Mouse (Mus musculus) gonadal fat pad, adult 2 months (tissue): ENCODE measurements around the gene Mif. TPM values are rescaled to one million over a fixed set of nuclear protein-coding genes. Genes with fewer than 3 reads are reported as not detected.
"Not testable (repeated sequence)": the region's sequence is repeated elsewhere in the genome, so short reads cannot be mapped to it uniquely, and the experiment has no call there.

ENCODE experiments used
- DNase-seq: peaks from one replicate; pipeline ENCODE4 v3.0.0-alpha.2; 2012; ENCODE audit warnings: low read depth
- polyA plus RNA-seq: library from polyadenylated mRNA; depleted of rRNA; stranded (reverse); fragments of >200 nt; gene quantifications from 2 replicates; pipeline ENCODE4 v1.2.3, GENCODE M21; 2012; rRNA removed

Gene Mif
- 670 and 829 TPM in 2 replicates for polyA plus RNA-seq

DNA sequence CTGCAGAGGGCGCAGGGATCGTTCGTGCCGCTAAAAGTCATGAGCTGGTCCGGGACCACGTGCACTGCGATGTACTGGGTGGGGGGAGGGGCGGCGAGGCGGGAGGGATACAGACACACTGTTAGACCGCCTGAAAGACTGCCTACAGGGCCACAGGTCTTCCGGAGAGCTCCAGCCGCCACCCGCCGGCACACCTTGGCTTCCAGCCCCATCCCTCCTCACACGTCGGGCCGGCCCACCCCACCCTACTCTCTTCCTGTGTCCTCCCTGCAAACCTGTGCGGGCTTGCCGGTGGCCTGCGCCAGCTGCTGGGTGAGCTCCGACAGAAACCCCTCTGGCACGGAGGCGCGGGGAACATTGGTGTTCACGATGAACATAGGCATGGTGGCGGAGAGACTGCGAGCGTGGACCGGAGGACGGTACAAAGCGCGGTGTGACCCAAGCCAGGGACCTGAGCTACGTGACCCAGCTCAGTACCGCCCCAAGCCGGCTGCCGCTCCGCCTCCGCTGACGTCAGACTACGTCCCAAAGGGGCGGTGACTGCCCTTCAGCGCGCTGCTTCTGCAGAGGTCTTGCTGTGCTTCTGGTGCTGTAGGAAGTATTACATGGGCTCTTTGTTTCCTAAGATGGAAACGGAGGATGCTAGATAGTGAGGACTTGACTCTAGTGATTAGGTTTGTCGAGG lies at the start of gene Mif:
Mif (minus strand) TSS at position 455 of the 685 bp plus-strand sequence.
- DNase-seq: not testable (repeated sequence)

DNA sequence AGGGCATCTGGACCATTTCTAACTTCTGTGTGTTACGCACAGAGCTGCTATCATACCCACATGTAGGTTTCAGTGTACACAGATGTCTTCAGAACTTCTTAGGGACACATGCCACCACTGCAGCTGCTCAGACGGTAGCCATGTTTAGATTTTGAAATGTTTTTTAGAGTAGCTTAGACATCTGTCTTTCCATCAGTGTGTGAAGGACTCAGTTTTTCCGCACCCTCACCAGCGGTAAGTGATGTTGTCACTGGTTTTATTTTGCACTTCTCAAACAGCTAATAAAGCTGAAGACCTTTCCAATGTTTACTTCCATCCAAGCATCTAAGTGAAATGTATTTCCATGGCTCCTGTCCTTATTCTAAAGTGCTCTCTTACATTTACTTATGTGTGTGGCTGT lies 46.8 kb upstream of the Mif start:
- DNase-seq: no peak

DNA sequence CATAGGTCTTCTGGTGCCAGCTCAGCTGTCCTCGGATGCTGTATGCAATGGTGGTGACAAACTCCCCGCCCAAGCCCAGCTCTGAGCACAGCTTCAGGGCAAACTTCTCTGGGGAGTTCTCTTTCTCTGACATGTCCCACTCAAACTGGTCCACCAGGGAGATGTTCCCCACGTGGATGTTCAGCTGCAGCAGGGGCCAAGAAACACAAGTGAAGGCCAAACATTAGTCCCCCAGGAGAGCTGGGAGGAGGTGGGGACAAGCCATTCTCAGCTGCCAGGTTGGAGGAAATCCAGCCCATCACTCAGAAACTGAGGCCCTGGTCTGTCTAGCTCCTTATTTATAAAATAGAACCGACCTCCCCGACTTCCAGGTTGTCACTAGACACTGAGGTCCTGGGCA lies 44.4 kb upstream of the Mif start:
- DNase-seq: no peak

DNA sequence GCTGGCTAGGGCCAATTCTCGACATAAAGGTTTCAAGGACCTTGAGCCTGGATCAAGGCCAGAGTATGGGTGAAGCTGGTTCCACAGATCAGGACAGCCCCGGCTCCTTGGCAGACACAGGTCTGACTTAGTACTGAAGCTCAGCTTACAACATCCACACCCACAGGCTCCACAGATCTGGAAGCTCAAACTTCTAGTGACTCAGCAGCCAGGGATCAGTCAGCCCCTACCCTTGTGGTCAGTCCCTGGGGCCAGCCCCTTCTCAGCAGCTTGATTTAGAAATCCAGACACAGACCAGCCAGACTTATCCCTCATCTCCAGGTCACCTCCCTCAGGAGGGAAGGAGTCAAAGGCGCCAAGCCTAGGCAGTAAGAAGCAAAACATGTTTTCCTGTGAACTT lies 38.8 kb upstream of the Mif start:
- no peak for DNase-seq

DNA sequence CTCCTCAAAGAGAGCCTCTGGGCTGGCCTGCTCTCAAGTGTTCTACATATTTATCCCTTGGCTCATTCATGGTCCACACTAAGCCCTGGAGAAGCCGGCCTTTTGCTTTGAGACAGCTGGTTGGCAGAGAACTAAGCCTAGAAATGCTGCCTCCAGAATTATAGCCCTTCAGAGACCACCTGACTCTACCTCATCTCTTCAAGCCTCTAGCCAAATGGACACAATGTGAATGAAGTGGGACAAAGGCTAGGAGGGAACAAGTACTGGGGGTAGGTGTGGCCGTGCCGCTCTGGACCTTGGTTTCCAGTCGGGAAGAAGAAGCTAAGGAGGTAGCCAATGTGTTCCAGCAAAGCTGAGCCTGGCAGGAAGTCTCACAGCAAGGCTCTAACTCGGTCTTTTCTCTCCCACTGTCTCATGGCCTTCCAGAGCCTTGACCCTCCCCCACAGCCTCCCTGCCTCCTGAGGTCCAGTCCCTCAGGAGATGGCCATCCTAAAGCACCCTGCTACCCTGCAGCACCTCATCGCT lies 38.1 kb upstream of the Mif start:
- no peak for DNase-seq

DNA sequence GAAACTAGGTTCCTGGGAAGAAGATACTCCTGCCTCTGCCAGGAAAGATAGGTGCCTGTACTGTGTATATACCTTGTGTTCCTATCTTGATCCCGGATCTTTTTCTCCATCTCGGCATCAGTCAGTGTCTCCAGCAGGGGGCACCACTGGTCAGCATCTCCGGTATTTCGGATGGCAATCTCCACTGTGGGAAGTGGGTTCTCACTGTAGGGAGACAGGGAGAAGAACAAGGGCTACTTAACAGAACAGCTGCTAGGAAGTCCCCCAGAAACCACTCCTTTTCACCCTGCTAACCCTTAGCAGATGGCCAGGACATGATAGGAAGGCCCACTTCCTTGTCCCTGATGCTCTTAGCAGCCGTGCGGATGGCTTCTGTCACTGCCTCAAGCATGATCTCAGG lies 37.3 kb upstream of the Mif start:
- no peak for DNase-seq

DNA sequence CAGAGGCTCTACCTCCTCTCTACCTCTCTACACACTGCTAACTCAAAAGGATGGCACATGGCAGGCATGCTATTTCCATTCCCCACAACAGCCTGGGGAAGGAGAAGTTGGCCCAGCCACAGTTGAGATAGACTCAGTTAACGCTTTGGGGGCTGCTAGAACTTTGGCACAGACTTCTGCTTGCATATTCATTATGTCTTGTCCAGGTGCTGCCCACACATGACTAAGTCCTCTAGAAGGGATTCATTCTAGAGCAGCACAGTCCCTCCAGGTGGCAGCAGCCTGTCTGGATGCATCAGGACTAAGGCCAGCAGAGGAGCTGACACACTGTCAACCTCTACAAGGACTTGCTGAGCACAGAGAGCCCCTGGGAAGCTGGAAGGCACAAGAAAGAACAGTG lies 36.2 kb upstream of the Mif start:
- no peak for DNase-seq

DNA sequence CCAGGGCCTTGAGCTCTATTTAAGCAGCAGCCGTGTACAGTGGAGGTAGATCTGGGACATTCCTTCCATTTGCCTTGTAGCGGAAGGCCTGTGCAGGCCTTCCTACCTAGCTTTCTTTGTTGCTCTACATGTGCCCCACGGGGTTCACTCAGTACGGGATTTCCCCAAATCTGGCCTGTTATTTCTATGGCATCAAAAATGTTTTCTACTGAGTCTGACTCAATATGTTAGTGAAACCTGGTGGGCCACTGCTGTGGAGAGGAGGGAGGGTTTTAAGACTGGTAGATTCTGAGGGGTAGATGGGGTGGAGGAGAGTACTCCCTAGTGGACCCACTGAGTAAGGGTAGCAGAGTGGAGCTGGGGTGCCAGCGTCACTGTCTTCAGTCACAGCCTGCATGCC lies 35.7 kb upstream of the Mif start:
- no peak for DNase-seq

DNA sequence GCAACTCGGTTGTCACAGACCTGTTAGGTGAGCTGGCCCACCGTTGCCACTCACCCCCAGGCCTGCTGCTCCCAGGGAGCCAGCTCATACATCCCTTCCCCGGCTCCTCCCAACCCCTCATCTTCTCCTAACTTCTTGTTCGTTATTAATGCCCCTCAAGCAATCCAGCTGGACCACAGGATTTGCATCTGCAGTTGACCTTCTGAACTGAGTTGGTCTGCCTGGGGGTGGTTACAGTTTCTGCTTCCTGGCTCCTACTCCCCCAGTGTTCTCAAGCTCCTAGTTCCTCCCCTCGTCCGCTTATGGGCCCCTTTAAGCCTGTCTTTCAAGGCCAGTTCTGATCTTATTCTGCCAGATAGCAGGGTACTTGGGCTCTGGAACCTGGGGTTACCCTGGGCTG lies 34.6 kb upstream of the Mif start:
- no peak for DNase-seq

DNA sequence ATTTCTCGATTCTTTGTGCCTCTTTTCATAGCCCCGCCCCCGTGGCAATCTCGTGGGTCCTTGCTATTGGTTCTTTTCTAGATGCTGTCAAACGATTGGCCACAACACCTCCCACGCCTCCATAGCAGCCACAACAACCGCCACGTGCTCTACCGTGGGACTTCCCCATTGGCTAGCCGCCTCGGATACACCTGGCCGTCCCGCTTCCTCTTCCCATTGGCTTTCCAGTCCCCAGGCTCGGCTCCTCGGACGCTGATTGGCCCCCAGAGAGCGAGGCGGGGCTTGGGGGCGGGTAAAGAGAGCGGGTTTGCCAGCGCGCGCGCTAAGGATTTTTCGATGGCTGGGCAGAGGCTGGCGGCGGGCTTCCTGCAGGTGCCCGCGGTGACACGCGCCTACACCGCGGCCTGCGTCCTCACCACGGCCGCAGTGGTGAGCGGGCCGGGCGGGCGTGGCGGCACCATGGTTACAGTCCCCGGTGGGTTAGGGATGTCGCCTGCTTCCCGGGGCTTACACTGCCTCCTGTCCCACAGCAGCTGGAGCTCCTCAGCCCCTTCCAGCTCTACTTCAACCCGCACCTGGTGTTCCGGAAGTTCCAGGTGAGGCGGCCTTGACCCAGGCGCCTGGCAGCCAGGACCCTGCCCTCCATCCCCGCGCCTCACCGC lies 33.2 kb upstream of the Mif start, which contains the start of gene Derl3:
Derl3 (plus strand) TSS at position 325 of the 662 bp plus-strand sequence.
- peak; percentile 78 for DNase-seq

DNA sequence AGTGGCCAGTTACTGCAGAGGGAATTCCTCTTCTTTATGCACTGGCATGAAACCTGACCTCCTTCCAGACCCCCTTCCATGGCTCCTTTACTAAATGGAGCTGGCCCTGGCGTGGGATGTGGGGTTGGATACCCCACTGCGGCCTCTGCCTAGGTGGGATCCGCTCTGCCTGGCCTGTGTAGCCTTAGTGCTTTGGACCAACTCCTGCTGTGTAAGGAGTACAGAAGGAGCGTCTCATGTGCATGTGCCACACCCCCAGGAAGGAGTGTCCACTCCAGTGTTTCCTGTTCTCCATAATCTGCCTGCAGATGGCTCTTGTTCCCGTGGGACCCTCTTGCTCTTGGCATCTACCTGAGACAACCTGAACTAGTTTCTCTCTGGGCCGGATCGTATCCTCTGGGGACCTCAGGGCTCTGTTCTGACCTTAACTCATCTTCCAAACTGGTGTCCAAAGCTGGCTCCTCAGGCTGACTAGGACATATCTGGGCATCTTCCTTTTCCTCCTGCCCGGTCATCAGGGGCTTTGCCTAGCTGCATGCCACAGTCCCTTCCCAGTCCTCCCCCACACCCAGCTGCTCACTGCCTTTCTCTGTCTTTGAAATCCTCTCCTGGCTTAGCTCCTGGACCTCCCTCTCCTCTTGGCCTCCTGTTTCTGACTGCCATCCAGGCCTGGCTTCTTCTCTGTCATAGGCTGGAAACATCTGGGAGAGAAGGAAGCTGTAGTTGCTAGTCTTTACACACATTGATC lies 29.5 kb upstream of the Mif start:
- DNase-seq: no peak

DNA sequence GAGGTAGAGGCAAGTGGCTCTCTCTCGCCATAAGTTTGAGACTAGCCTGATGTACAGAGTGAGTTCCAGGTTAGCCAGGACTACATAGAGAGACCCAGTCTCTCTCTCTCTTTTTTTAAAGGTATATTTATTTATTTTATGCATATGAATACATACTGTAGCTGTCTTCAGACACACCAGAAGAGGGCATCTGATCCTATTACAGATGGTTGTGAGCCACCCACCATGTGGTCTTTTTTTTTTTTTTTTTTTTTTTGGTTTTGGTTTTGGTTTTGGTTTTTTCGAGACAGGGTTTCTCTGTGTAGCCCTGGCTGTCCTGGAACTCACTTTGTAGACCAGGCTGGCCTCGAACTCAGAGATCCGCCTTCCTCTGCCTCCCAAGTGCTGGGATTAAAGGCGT lies 27.5 kb upstream of the Mif start:
- DNase-seq: not testable (repeated sequence)

DNA sequence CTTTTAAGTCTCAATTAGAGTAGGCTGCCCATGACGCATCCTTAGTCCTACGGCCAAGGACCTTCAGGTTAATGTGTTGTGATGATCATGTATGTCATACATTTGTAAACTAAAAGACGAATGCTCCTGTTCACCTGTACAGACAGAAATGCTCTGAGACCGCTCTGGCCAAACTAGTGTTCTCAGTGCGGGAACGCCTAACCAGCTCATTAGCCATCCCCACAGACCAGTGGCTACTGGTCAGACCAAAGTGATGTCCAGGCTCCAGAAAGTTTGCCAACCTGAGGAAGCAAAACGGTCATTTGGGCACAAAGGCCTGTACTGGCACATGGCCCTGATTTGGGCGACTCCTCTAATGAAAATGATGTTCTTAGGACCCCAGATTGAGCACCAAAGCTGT lies 24.7 kb upstream of the Mif start:
- no peak for DNase-seq

DNA sequence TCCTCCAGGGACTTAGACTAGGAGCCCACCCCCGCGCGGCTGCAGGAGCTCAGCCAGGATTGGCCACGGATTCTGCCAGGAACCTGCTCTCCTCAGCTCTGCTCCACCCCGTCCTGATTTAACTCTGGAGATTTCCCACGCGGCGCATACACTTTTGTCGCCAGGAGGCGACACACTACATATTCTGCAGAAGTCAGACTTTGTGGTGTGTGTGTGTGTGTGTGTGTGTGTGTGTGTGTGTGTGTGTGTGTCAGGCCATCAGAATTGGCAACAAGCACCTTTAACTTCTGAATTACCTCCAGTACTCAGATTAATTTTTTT lies 23.2 kb upstream of the Mif start:
- DNase-seq: no peak

DNA sequence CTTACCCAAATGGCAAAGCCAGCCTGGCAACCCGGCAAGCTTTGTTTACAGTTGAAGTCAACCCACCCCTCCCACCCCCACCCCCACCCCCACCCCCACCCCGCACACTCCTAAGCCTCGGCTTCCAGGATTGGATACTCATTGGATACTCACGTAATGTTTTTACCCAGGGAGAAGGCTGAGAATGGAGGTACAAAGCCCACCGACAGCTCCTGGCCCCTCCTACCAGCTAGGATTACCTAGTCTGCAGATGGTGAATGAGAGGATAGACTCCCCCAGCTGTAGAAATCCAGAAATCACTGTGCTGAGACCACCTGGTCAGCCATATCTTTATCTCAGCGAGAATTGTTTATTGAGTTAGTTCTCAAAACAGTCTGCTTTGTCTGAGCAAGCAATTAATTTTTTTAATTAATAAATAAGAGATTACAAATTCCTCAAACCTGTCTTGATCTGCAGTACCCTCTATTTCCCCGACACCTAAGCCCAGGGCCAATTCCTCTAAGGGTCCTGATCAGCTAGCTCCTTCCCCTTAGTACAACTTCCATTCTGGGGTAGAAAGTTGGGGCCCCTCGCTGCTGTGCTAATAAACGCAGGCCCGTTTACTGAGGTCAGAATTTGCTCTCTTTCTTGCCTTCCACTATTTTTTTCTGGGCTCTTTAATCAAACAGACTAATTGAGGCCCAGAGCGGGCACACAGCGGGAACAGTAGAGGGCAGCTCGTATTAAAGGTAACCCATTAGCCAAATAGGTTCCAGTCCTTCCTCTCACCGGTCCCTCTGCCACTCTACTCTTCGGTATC lies 22.6 kb upstream of the Mif start:
- DNase-seq: no peak

DNA sequence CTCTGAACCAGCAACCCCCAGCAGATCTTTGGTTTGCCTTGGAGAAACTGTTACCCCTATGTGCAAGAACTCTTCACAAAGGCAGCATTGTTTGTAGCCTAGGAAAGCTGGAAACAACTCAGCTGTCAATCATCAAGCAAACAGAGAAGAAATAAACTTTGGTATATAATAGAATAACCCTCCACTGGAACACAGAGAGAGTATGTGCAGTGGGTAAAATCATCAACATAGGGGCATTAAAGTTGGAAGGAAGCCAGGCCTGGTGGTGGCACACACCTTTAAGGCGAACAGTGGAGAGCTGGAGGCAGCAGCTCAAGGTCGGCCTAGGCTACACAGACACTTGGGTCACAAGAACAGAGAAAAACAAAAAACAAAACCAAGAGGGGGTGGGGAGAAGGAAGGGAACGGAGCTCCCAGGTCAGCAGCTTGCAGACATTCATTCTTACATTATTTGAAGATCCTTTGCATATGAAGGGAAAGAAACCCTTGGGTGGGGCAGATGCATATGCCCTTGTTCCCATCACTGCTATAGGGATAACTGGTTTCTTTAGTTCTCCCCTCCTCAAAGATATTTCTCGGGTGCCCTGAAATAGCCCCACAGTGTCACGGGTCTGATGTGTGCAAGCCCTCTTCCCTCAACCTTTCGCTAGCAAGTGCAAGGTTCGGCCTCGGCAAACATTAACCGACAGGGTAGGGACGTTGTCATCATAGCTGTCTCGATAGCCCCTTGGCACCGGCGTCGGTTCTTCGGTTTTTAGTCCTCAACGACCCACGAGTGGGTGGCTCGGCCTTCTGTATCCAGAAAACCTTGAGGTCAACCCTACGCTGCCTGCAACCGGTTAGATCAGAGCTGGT lies 21.8 kb upstream of the Mif start:
- DNase-seq: no peak

DNA sequence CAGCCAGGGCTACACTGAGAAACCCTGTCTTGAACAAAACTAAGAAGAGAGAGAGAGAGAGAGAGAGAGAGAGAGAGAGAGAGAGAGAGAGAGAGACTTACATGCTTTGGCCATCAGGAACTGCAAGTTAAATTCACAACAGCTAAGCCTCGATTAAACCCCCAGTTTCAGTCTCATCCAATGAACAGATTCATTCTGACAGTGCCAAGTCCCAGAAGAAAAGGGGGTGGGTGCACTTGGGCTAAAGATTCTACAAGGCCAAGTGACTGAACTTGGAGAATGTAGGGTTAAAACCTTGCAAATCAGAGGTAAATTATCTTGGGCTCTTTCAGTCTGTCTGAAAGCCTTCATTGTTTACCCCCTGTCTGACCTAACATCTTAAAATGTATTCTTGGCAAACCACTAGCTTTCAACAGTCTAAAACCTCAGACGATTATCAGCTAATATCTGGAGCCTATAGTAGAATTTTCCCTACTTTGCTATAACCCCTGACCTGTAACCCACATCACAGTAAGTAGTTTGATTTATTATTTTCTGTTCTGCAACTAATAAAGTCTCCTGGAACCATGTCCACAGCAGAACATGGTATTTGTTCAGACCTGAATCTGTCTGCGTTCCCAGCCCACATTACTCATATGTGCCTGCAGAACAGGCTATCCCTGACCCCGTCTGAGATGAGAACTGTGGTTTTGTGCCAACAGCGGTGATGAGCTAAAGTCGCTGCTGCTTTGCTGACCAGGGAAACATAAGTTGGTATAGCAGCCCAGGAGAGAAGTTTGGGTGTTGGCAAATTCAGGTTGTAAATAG lies 20.9 kb upstream of the Mif start:
- DNase-seq: no peak

DNA sequence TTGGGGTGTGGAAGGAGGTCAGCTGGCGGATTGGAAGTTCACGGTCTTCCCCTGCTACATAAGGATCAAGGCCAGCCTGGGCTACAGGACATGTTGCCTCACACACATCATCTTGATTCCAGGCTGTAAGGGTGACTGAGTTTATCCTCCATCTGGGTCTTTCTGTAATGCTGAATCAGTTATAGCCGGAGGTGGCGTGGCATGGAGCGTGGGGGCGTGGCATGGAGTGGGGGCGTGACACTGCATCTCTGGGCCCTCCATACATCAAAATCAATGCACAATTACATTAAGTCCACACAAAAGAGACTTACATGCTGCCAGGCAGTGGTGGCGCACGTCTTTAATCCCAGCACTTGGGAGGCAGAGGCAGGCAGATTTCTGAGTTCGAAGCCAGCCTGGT lies 20.3 kb upstream of the Mif start:
- DNase-seq: no peak

DNA sequence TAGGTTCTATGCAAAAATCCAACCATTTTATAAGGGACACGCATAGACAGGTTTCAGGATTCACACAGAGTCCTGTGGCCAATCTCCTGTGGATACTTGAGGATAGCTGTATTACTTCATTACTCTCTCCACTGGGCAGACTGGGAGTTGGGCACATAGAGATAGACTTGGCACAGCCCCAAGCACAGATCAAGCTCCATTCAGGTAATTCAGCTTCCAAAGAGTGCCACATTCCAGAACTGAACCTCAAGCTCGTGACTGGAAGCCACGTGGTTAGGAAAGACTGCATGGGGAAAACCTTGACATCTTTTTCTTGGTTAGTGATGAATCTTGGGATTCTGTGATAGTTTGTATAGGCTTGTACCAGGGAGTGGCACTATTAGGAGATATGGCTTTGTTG lies 18.8 kb upstream of the Mif start:
- DNase-seq: no peak

DNA sequence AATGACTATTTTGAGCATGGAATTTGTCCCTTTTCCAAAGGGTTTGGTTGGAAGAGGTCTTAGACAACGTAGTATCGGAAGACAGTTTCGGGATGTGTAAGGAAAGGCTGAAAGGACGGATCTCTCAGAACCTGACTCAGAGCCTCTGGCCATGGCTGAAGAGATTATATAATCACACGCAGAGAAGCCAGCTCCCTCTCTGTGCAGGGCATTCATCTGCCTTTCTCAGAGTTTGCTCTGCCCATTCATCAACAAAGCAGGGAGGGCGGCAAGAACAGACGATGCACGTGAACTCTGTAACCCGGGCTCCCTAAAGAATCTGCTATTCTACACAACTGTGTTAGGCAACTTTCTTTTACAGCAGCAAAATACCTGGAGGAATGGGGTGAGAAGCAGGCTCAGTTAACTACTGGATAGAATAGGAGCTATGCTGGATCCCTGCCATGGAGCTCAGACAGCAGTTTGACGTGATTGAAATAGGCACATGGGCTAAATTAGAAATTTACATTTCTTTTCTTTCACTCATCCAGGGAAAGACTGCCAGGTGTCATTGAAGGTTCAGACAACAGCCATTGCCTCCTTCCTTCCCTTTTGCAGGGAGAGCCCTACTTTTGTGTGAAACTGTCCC lies 13.6 kb upstream of the Mif start:
- DNase-seq: no peak
